Mouse (Mus musculus) gastrocnemius, postnatal 10 days (tissue): ENCODE measurements around the gene Wfdc1. TPM values are rescaled to one million over a fixed set of nuclear protein-coding genes. Genes with fewer than 3 reads are reported as not detected.

Experiments
- DNase-seq: peaks from one replicate; pipeline ENCODE4 v3.0.0; 2021; ENCODE audit warnings: mixed read lengths
- long read RNA-seq, 2 experiments: library from polyadenylated mRNA; stranded (forward); transcript quantifications; one replicate each; pipeline ENCODE4 v2.0.0; 2021
- total RNA-seq, 2 experiments: library from RNA; stranded (reverse); gene quantifications; 2 replicates each; pipeline ENCODE4 v1.2.3; 2021

The Wfdc1 gene
- total RNA-seq: 10 to 100 TPM; 69.8 to 78.6 TPM
- long read RNA-seq, experiment 1, transcript Wfdc1-201 (7 exons, 1,371 nt): major isoform, 34 of 48 reads
- long read RNA-seq, experiment 1, partial matches to known transcripts: 4 of 48 reads
- long read RNA-seq, experiment 1, other reads (novel, unspliced or antisense): 6 of 48 reads
- long read RNA-seq, experiment 2, transcript Wfdc1-201 (7 exons, 1,371 nt): major isoform, 60 of 72 reads
- long read RNA-seq, experiment 2, partial matches to known transcripts: 1 of 72 reads
- long read RNA-seq, experiment 2, other reads (novel, unspliced or antisense): 9 of 72 reads

DNA sequence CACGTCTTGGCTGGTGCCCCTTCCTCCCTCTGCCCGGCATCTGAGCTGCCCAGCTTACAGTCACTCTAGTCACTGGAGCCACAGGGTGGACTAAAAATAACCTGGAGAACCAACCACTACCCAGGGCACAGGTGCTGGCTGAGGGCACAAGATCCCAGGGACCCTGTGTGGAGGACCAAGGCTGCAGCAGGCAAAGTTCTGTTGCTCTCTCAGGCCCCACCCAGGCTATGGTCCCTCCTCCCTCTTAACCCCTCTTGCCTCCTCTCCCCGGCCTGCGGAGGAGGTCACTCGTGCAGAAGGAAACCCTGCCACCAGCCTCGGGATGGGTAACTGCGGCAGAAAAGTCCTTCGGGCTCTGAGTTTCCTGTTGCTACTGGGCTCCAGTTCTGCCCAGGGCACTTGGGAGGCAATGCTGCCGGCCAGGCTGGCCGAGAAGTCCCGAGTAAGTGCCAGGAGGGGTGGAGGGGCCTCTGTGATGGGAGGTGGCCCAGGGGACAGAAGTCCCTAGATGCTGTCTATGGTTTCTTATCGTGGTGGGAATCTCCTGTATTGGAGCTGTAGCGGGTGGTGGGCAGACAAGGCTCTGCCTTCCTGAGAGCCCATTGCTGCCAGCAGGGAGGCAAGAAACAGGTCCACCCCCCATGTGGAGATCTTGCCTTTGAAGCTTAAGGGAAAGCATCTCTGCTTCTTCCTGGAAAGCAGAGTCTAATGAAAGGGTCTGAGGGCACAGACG is at the start of gene Wfdc1:
Wfdc1 (plus strand) TSS at position 147 of the 733 bp plus-strand sequence.
- DNase-seq: peak; percentile 61

- DNase-seq: no peak
Observed at GRCm38 (mm10) chr8:119616811-119617210, 49.4 kb upstream of the Wfdc1 start.

DNA sequence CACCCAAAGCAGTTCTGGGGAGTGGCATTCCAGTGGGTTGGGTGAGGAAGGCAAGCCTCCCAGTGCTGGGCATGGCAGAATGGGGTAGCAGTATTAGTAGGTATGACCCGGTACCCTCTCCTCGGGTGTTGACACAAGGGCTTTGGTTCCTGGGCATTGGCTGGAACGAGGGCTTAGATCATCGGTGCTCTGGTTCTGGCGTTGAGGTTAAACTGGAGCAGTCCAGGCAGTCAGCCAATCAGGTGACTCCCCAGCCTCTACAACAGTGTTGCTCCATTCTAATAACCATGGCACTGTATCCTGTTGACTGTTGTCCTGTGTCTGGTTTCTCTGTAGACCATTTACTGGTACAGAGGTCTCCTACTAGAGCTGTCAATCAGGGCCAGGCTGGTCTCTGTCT is 48.6 kb upstream of the Wfdc1 start:
- no peak for DNase-seq

DNA sequence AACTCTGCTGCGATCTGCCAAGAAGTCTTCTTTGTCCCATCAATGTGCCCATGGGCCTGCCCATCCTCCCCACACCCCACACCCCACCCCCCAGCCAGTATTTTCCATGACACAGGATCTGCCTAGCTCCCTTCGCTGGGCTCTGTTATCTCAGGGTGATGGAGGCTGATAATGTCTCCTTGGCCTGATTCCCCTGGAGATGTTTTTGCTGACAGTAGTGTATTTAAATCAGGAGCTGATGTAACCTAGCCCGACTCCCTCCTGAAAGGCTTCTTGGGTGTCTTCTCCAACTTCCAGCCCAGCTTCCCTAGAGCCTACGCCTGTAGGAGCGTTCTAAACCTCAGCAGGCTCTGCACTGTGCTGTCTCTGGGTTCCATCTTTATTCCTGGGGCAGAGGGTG is 47.3 kb upstream of the Wfdc1 start:
- DNase-seq: no peak

DNA sequence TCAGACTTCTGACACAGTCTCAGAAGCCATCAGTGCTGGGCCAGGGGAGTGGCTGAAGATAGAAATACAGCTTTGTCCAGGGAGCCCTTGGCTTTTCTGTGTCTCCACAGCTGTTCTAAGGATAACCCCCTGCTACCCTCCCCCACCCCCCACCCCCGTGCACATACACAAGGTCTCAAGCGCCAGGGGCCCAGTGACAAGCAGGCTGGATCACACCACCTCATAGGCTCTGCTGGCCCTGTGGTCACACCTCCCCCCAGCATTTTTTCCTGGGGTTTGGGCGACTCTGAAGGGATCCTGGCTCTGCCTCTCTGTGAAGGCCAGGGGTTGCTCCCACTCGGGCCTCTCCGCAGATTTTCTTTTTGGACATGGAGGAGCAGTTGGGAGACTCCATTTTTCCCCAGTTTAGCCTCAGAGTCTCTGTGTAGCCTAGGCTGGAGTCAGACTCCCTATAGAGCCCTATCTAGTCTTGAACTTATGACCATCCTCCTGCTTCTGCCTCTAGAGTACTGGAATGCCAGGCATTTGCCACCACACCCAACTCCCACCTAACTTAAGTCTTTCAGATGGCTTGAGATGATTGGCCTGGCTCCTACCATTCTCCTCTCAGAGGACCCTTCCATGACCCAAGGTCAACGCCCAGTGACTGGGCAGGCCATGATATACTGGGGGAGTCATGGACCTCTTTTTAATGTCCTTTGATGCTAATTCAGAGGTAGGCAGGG is 45.9 kb upstream of the Wfdc1 start:
- no peak for DNase-seq

- DNase-seq: no peak
Observed at GRCm38 (mm10) chr8:119620848-119621465, 45.2 kb upstream of the Wfdc1 start.

GRCm38 (mm10) chr8:119622555-119622954 is 43.6 kb upstream of the Wfdc1 start:
- DNase-seq: no peak

DNA sequence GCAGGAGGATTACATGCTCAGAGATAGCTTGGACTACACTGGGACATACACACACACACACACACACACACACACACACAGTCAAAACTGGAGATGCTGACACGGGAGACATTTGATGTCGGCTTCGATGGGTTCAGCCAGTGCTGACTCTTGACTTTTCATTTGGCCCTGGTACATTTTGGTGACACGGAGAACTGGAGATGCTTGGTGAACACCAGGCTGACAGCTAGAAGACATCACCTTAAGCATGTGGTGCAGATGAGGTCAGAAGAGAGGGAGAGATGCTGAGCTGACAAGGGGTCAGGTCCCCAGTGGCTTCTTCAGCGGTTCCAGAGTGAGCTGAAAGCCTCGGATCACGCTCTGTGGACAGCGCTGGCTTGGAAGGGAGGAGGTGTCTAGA is 43.1 kb upstream of the Wfdc1 start:
- DNase-seq: no peak

DNA sequence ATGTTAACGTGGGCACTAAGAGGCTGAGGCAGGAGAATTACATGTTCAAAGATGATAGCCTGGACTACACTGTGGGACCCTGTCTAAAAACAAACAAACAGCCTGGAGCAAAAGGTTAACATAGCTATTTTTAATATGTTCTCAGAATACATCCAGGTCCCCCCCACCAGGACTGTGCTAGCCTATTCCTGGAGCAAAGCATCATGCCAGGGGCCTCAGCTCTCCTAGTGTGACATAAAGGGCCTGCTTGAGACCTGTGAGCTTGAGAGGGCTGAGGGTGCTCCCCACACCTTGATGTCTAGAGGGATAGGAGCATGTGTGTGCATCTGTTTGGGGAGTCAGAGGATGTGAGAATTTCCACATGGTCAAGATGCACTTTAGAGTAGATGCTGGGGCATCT is 42.4 kb upstream of the Wfdc1 start:
- DNase-seq: no peak

- DNase-seq: no peak
Observed at GRCm38 (mm10) chr8:119624916-119625315, 41.2 kb upstream of the Wfdc1 start.

GRCm38 (mm10) chr8:119625788-119626187 is 40.4 kb upstream of the Wfdc1 start:
- no peak for DNase-seq

DNA sequence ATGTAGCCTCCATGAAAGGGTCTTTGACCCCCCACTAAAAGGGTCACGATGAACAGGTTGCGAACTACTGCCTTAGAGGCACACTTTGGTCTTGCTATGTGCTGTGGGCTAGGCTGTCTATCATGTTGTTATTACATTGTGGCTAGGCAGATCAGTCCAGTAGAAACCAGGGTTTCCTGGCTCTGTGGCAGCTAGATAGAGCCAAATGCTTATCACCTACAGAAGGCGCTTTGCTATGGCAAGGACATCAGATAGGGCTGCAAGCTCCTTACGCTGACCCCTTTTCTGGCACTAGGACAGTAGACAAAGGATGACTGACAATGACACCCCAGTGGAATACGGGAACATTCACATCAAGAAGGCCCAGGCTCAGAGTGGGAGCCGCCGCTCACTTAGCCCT is 39.0 kb upstream of the Wfdc1 start:
- DNase-seq: no peak

GRCm38 (mm10) chr8:119627613-119628359 is 38.4 kb upstream of the Wfdc1 start:
- DNase-seq: no peak

DNA sequence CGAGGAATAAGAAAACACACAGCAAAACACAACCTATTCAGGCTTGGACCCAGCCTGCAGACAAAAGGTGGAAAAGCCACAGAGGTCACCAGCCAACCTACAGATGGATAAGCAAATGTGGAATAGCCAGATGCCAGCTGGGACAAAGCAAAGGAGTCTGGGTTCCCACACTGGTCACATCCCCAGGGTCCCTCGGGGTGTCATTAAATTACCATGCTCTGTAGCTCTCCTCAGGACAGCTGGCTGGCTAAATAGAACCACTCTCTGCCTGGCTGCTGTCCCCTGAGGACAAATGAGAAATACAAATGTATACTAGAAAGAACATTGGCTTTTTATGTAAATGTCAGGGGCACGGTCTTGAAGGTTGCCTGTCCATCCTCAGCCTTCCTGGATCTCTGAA is 35.3 kb upstream of the Wfdc1 start:
- DNase-seq: no peak

GRCm38 (mm10) chr8:119632246-119632645 is 33.9 kb upstream of the Wfdc1 start:
- no peak for DNase-seq

DNA sequence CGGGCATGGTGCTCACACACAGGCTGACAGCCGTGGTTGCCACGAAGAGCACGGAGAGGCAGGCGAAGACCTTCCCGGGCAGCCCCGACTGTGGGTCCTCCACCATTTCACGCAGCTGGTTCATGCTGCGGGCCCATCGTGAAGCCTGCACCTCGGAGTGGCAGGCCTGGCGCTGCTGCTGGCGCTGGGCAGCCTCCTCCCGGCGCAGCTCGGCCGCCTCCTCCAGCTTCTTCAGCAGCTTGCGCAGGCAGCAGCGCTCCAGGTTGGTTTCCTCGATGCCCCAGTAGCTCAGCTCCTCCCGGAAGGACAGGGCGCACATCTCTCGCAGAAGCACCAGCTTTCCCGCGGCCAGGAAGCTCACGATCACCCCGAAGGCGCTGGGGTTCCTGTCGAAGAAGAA is 33.3 kb upstream of the Wfdc1 start:
- DNase-seq: no peak

DNA sequence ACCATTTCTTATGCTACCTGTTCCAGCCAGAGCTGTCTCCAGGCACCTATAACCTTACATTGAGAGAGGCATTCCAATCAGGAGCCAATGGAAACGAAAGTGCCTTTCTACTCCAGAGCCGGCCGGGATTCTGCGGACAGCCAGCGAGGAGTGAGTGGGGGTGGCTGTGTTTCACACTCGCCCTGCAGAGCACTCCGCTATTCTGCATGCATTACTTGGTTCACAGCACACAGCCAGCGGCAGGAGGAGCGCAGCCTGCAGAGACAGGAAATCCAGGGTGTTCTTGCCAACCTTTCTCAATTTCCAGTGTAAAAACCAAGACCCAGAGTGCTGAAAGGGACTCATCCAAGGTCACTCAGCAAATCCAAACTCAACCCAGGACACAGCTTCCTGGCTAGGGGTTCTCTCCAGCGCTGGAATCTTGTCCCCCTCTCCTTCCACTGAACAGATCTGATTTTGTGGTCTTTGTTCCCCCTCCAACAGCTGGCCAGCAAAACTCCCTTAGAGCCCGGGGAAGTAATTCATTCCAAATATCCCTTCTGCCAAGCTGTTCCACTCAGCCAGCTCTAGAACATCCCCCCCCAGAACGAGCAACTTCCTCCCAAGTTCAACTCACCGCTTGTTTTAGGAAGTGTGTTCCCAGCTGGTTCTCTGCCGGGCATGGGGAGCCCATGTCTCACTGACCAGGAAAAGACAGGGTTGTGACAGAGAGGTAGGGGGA is 31.4 kb upstream of the Wfdc1 start:
- no peak for DNase-seq

DNA sequence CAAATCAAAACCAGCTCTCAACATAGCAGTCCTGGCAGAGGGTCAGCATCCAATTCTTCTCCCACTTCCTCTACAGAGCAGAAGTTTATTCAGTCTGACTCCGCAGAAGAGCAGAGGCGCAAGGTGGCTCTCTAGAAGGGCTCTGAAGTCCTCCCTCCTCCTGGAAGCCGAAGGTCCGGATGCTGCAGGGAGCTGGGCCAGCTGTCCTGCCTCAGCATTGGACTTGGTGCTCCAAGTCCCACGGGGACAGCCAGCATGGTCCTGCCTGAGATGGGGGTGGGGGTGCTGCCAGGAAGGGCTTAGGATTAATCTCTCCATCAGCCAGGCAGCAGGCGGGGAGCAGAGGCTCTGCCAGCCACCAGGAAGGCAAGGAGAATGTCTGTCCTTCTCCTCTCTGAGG is 30.8 kb upstream of the Wfdc1 start, which contains the start of gene Kcng4:
Kcng4 (minus strand) TSS at position 303 of the 400 bp plus-strand sequence.
- peak; percentile 32 for DNase-seq

DNA sequence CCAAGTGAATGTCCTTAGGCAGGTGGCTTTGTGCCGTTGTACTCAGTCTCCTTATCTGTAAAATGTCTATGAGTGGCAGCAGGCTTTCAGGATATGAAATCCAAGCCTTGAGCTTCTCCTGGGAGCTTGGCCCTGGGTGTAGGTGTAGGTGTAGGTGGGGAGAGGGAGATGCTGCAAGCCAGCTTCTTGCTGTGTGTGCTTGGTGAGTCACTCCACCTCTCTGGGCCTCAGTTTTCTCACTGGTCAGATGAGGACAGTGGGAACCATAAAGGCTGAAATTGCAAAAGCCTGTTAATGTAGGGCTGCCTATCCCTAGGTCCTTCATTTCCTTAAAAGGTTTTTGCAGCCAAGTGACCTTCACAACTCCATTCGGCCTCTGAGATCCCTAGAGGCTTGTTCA is 30.2 kb upstream of the Wfdc1 start:
- no peak for DNase-seq

GRCm38 (mm10) chr8:119636766-119637165 is 29.4 kb upstream of the Wfdc1 start:
- no peak for DNase-seq

- no peak for DNase-seq
Observed at GRCm38 (mm10) chr8:119637381-119637780, 28.8 kb upstream of the Wfdc1 start.
